Mouse (Mus musculus) ES-Bruce4 (cell line): ENCODE results near the gene Lrig2.

Experiments
- CTCF ChIP-seq: IDR thresholded peaks from one replicate; pipeline ENCODE4 v1.8.1; 2011; ENCODE audit warnings: low read depth, low read length
- POLR2A ChIP-seq: IDR thresholded peaks from one replicate; pipeline ENCODE4 v1.8.1; 2011; ENCODE audit warnings: low read length; ENCODE audit not compliant: insufficient read depth

- TF ChIP-seq POLR2A (no peak), CTCF (no peak)
Measured at GRCm38 (mm10) chr3:104407506-104407905, 104.2 kb downstream of the Lrig2 start.
